Mouse (Mus musculus) bone marrow macrophage, adult 2 months (primary cell): ENCODE measurements around the gene Nbea.

Source experiments
- CTCF ChIP-seq: IDR thresholded peaks from 2 replicates; pipeline ENCODE4 v1.5.1; 2012; ENCODE audit warnings: low read depth, mild to moderate bottlenecking, low read length, moderate library complexity
- POLR2A ChIP-seq: IDR thresholded peaks from 2 replicates; pipeline ENCODE4 v1.6.1; 2012; ENCODE audit warnings: mild to moderate bottlenecking, low read depth, low read length, borderline replicate concordance

- TF ChIP-seq CTCF (no peak), POLR2A (no peak)
These were observed 517.6 kb downstream of the Nbea start for GRCm38 (mm10) chr3:55665928-55666327.
